In genomic region chr15:94219907-94220306, GRCm38 (mm10) we compare ENCODE assay signal across 28 mouse cellular contexts.
DNase-seq lines count a peak whose midpoint lies in the region; ATAC-seq lines count a peak whose summit lies in the region.
"Had no signal": no experiment of that assay in that cellular context is flagged by ENCODE, and none has a peak within 500 bp of the region (broad histone marks: within the 10 kb centered on the region; RNA-seq: fewer than 3 reads in every experiment).

No protein-coding gene starts in this region.

- H3K4me2 ChIP-seq in heart, embryonic 13.5 days, result no peak overlapping the region
- no peak overlapping the region for H3K4me2 ChIP-seq in kidney, embryonic 16.5 days (replicated peaks; ENCODE audit: low read depth, low read length)
- H3K4me2 ChIP-seq: hindbrain, embryonic 15.5 days; intestine, embryonic 15.5 days; limb, embryonic 12.5 days; liver, embryonic 11.5 days; neural tube, embryonic 13.5 days had no signal

- H3K36me3 ChIP-seq in heart, embryonic 13.5 days, result no peaks in the 10 kb centered on the region
- H3K36me3 ChIP-seq in kidney, embryonic 16.5 days (ENCODE audit: insufficient read depth, low read length), result no peaks in the 10 kb centered on the region
- H3K36me3 ChIP-seq: embryonic facial prominence, embryonic 10.5 days; hindbrain, embryonic 15.5 days; intestine, embryonic 15.5 days; limb, embryonic 12.5 days; midbrain, embryonic 10.5 days; neural tube, embryonic 13.5 days had no signal

- no peaks in the 10 kb centered on the region for H3K27me3 ChIP-seq in heart, embryonic 13.5 days (replicated peaks)
- H3K27me3 ChIP-seq in kidney, embryonic 16.5 days (ENCODE audit: insufficient read depth, low read length), result no peaks in the 10 kb centered on the region
- H3K27me3 ChIP-seq: hindbrain, embryonic 15.5 days; intestine, embryonic 15.5 days; limb, embryonic 12.5 days; neural tube, embryonic 13.5 days had no signal

- 42% methylated on average over 5 of the region's 5 CpGs for WGBS in heart, embryonic 13.5 days
- 22% methylated on average over 5 of the region's 5 CpGs for WGBS in kidney, embryonic 16.5 days

- peaks cover 47% of the 10 kb centered on the region for H3K4me1 ChIP-seq in heart, embryonic 13.5 days
- peaks cover 35% of the 10 kb centered on the region for H3K4me1 ChIP-seq in kidney, embryonic 16.5 days (ENCODE audit: insufficient read depth, low read length)
- H3K4me1 ChIP-seq: midbrain, embryonic 10.5 days had no signal

- ATAC-seq in heart, embryonic 13.5 days (ENCODE audit: extremely low read depth, insufficient number of reproducible peaks, low FRiP score, low TSS enrichment), result no peak
- ATAC-seq in kidney, embryonic 16.5 days (ENCODE audit: low FRiP score, low TSS enrichment), result peak; percentile 74
- no peak for ATAC-seq in erythroid progenitor cell, adult 5-6 weeks (replicated peaks; ENCODE audit: low FRiP score, poor library complexity, severe bottlenecking)
- ATAC-seq: liver, postnatal 0 days; midbrain, embryonic 16.5 days had no signal

- H3K4me3 ChIP-seq in heart, embryonic 13.5 days, result no peak overlapping the region
- H3K4me3 ChIP-seq in kidney, embryonic 16.5 days (ENCODE audit: low read length), result no peak overlapping the region
- H3K4me3 ChIP-seq: embryonic facial prominence, embryonic 10.5 days; hindbrain, embryonic 15.5 days; intestine, embryonic 15.5 days; layer of hippocampus, adult 2 months; limb, embryonic 12.5 days; midbrain, embryonic 10.5 days; myocyte; neural tube, embryonic 13.5 days had no signal

- peak overlapping the region; percentile 67 for H3K27ac ChIP-seq in heart, embryonic 13.5 days (replicated peaks)
- peak overlapping the region; percentile 62; the same call in 1 of the 2 replicates for H3K27ac ChIP-seq in kidney, embryonic 16.5 days (ENCODE audit: low read length)
- H3K27ac ChIP-seq: embryonic facial prominence, embryonic 10.5 days; hindbrain, embryonic 15.5 days; intestine, embryonic 15.5 days; layer of hippocampus, adult 2 months; limb, embryonic 12.5 days; macrophage; midbrain, embryonic 10.5 days; neural tube, embryonic 13.5 days had no signal

- H3K9me3 ChIP-seq in heart, embryonic 13.5 days, result no peaks in the 10 kb centered on the region
- no peaks in the 10 kb centered on the region for H3K9me3 ChIP-seq in kidney, embryonic 16.5 days (ENCODE audit: low read length)
- H3K9me3 ChIP-seq: embryonic facial prominence, embryonic 10.5 days; hindbrain, embryonic 15.5 days; intestine, embryonic 15.5 days; limb, embryonic 12.5 days; midbrain, embryonic 10.5 days; neural tube, embryonic 13.5 days had no signal

- intact Hi-C loops in heart, postnatal 10 days (cut with DNase I), result loop anchor here (10.0 kb wide), 1 partner anchor 465 kb away; no protein-coding TSS in a partner anchor

- no peak overlapping the region for H3K9ac ChIP-seq in heart, embryonic 13.5 days
- no peak overlapping the region for H3K9ac ChIP-seq in kidney, embryonic 16.5 days (replicated peaks; ENCODE audit: low read length)
- H3K9ac ChIP-seq: hindbrain, embryonic 15.5 days; intestine, embryonic 15.5 days; limb, embryonic 12.5 days; liver, postnatal 0 days; neural tube, embryonic 13.5 days had no signal

- DNase-seq in embryo, embryonic 10 days (ENCODE audit: low spot score), result peak; percentile 44
- no peak for DNase-seq in embryo, embryonic 9.5 days (ENCODE audit: extremely low spot score)
- DNase-seq in heart, postnatal 10 days, result no peak
- DNase-seq in kidney, adult 8-10 months, result no peak
- DNase-seq in embryo, embryonic 11 days, result peak; percentile 39
- DNase-seq: adrenal gland, postnatal 14 days; cerebellum, adult 2 months; cerebellum, postnatal 25 days; gastrocnemius, postnatal 36 days; kidney, adult 9 months; liver, postnatal 0 days; retina, postnatal 1 day; right cerebral cortex, postnatal 25 days; thymus, postnatal 14 days had no signal

Comparison
In these comparisons a context has a peak if more than half of its experiments do, and no peak if none do; other contexts are left out.
1. DNase-seq: peak in embryo, embryonic 10 days (single experiment) and embryo, embryonic 11 days (single experiment); none in embryo, embryonic 9.5 days (single experiment), heart, postnatal 10 days (0 of 2) and kidney, adult 8-10 months (0 of 2).